Mouse (Mus musculus) liver, embryonic 13.5 days (tissue): ENCODE results near the gene Ccdc191. TPM values are rescaled to one million over a fixed set of nuclear protein-coding genes. Genes with fewer than 3 reads are reported as not detected.

Experiments used
- ATAC-seq: fragments of 200-750 bp; cut with Nextera tagmentation; 2 replicates; pipeline ENCODE4 v1.8.0; 2017; ENCODE audit warnings: low read depth, mild to moderate bottlenecking, moderate number of reproducible peaks, moderate library complexity
- DNase-seq: peaks from one replicate; pipeline ENCODE4 v3.0.0; 2022
- H3K27ac ChIP-seq: fragments of 300-500 bp; sonication (generic); 2 replicates; pipeline ENCODE4 v1.5.1; 2015; ENCODE audit warnings: moderate library complexity, mild to moderate bottlenecking, inconsistent platforms
- H3K27me3 ChIP-seq: fragments of 300-500 bp; sonication (generic); 2 replicates; pipeline ENCODE4 v1.6.1; 2015; ENCODE audit warnings: mild to moderate bottlenecking, inconsistent platforms
- H3K36me3 ChIP-seq: fragments of 300-500 bp; sonication (generic); 2 replicates; pipeline ENCODE4 v1.6.1; 2015; ENCODE audit warnings: mild to moderate bottlenecking, inconsistent platforms
- H3K4me1 ChIP-seq: fragments of 300-500 bp; sonication (generic); replicated peaks from 2 replicates; pipeline ENCODE4 v1.6.1; 2015; ENCODE audit warnings: inconsistent platforms
- H3K4me2 ChIP-seq: fragments of 300-500 bp; sonication (generic); 2 replicates; pipeline ENCODE4 v1.6.1; 2015; ENCODE audit warnings: inconsistent platforms, mild to moderate bottlenecking, moderate library complexity
- H3K4me3 ChIP-seq: fragments of 300-500 bp; sonication (generic); replicated peaks from 2 replicates; pipeline ENCODE4 v1.5.1; 2015; ENCODE audit warnings: mild to moderate bottlenecking, inconsistent platforms
- H3K9ac ChIP-seq: fragments of 300-500 bp; sonication (generic); 2 replicates; pipeline ENCODE4 v1.6.1; 2015; ENCODE audit warnings: mild to moderate bottlenecking, inconsistent platforms
- H3K9me3 ChIP-seq: fragments of 300-500 bp; sonication (generic); replicated peaks from 2 replicates; pipeline ENCODE4 v1.6.1; 2016; ENCODE audit warnings: inconsistent platforms
- WGBS: fragments of 180-500 bp; shearing (Covaris S2); methylation state at CpG from one replicate; pipeline ENCODE4 v1.1.7; 2015; ENCODE audit not compliant: insufficient replicate concordance; 5-methylcytosine and 5-hydroxymethylcytosine counted together
- polyA plus RNA-seq: library from polyadenylated mRNA; unstranded; fragments of >200 nt; fragmentation: Nextera tagmentation; extraction: Ambion mirVana; gene quantifications from 2 replicates; pipeline ENCODE4 v1.2.1, GENCODE M21; 2015

Ccdc191 gene
- polyA plus RNA-seq, 1 experiment from 2014 or later: 5.5 TPM

GRCm38 (mm10) chr16:43931502-43931901 is 41.9 kb downstream of the Ccdc191 start:
- no peak overlapping the region for H3K9ac ChIP-seq
- ATAC-seq (no peak), DNase-seq (no peak)
- no peak overlapping the region for H3K4me3 ChIP-seq
- H3K27me3 ChIP-seq: no peaks in the 10 kb centered on the region
- H3K27ac ChIP-seq: no peak overlapping the region
- WGBS: 71% methylated on average over 3 of the region's 3 CpGs
- H3K36me3 ChIP-seq: no peaks in the 10 kb centered on the region
- H3K9me3 ChIP-seq: no peaks in the 10 kb centered on the region
- no peak overlapping the region for H3K4me2 ChIP-seq
- H3K4me1 ChIP-seq: peaks cover 4% of the 10 kb centered on the region

- Histone ChIP-seq H3K9ac (no peak overlapping the region), H3K9me3 (no peaks in the 10 kb centered on the region), H3K27ac (no peak overlapping the region), H3K27me3 (no peaks in the 10 kb centered on the region), H3K4me3 (no peak overlapping the region), H3K4me1 (peaks cover 9% of the 10 kb centered on the region), H3K4me2 (no peak overlapping the region), H3K36me3 (no peaks in the 10 kb centered on the region)
- DNase-seq (no peak), ATAC-seq (no peak)
- 65% methylated on average over 7 of the region's 7 CpGs for WGBS
These were observed 42.7 kb downstream of the Ccdc191 start for GRCm38 (mm10) chr16:43932319-43932718.

- whole genome bisulfite sequencing: 79% methylated on average over 6 of the region's 6 CpGs
- H3K27ac ChIP-seq: no peak overlapping the region
- no peak overlapping the region for H3K4me3 ChIP-seq
- H3K9me3 ChIP-seq: no peaks in the 10 kb centered on the region
- no peak overlapping the region for H3K4me2 ChIP-seq
- ATAC-seq: no peak
- H3K4me1 ChIP-seq: peaks cover 9% of the 10 kb centered on the region
- no peaks in the 10 kb centered on the region for H3K27me3 ChIP-seq
- no peaks in the 10 kb centered on the region for H3K36me3 ChIP-seq
- no peak overlapping the region for H3K9ac ChIP-seq
- DNase-seq: no peak
These were observed 43.4 kb downstream of the Ccdc191 start for GRCm38 (mm10) chr16:43933041-43933440.

- Histone ChIP-seq H3K36me3 (no peaks in the 10 kb centered on the region), H3K4me3 (no peak overlapping the region), H3K4me2 (no peak overlapping the region), H3K4me1 (peaks cover 9% of the 10 kb centered on the region), H3K27me3 (no peaks in the 10 kb centered on the region), H3K9ac (no peak overlapping the region), H3K27ac (no peak overlapping the region), H3K9me3 (no peaks in the 10 kb centered on the region)
- 74% methylated on average over 8 of the region's 8 CpGs for WGBS
- DNase-seq (no peak), ATAC-seq (no peak)
These were observed 45.3 kb downstream of the Ccdc191 start for GRCm38 (mm10) chr16:43934856-43935255.

- 86% methylated on average over 3 of the region's 3 CpGs for WGBS
- Histone ChIP-seq H3K27ac (no peak overlapping the region), H3K27me3 (no peaks in the 10 kb centered on the region), H3K9ac (no peak overlapping the region), H3K4me3 (no peak overlapping the region), H3K4me1 (peaks cover 9% of the 10 kb centered on the region), H3K4me2 (no peak overlapping the region), H3K36me3 (no peaks in the 10 kb centered on the region), H3K9me3 (no peaks in the 10 kb centered on the region)
- no peak for DNase-seq
- ATAC-seq: no peak
These were observed 45.8 kb downstream of the Ccdc191 start for GRCm38 (mm10) chr16:43935367-43935766.

GRCm38 (mm10) chr16:43935892-43936291 is 46.3 kb downstream of the Ccdc191 start:
- Histone ChIP-seq H3K9me3 (no peaks in the 10 kb centered on the region), H3K27me3 (no peaks in the 10 kb centered on the region), H3K4me3 (no peak overlapping the region), H3K4me1 (peaks cover 9% of the 10 kb centered on the region), H3K36me3 (no peaks in the 10 kb centered on the region), H3K27ac (no peak overlapping the region), H3K9ac (no peak overlapping the region), H3K4me2 (no peak overlapping the region)
- ATAC-seq: no peak
- no peak for DNase-seq
- WGBS: 68% methylated on average over 3 of the region's 3 CpGs

- WGBS: 77% methylated on average over 4 of the region's 4 CpGs
- H3K4me2 ChIP-seq: no peak overlapping the region
- H3K4me3 ChIP-seq: no peak overlapping the region
- H3K27ac ChIP-seq: no peak overlapping the region
- ATAC-seq (no peak), DNase-seq (no peak)
- peaks cover 9% of the 10 kb centered on the region for H3K4me1 ChIP-seq
- no peaks in the 10 kb centered on the region for H3K36me3 ChIP-seq
- H3K9me3 ChIP-seq: no peaks in the 10 kb centered on the region
- no peak overlapping the region for H3K9ac ChIP-seq
- no peaks in the 10 kb centered on the region for H3K27me3 ChIP-seq
These were observed 51.2 kb downstream of the Ccdc191 start for GRCm38 (mm10) chr16:43940846-43941245.

- no peaks in the 10 kb centered on the region for H3K9me3 ChIP-seq
- H3K4me3 ChIP-seq: no peak overlapping the region
- H3K27ac ChIP-seq: no peak overlapping the region
- DNase-seq: no peak
- no peak overlapping the region for H3K4me2 ChIP-seq
- H3K27me3 ChIP-seq: no peaks in the 10 kb centered on the region
- WGBS: 73% methylated on average over 3 of the region's 3 CpGs
- H3K9ac ChIP-seq: no peak overlapping the region
- no peaks in the 10 kb centered on the region for H3K4me1 ChIP-seq
- no peaks in the 10 kb centered on the region for H3K36me3 ChIP-seq
- ATAC-seq: no peak
These were observed 55.8 kb downstream of the Ccdc191 start for GRCm38 (mm10) chr16:43945351-43945750.

GRCm38 (mm10) chr16:43945869-43946268 is 56.3 kb downstream of the Ccdc191 start:
- no peak for DNase-seq
- no peak for ATAC-seq
- Histone ChIP-seq H3K27me3 (no peaks in the 10 kb centered on the region), H3K36me3 (no peaks in the 10 kb centered on the region), H3K27ac (no peak overlapping the region), H3K4me1 (no peaks in the 10 kb centered on the region), H3K4me3 (no peak overlapping the region), H3K9me3 (no peaks in the 10 kb centered on the region), H3K9ac (no peak overlapping the region), H3K4me2 (no peak overlapping the region)
- WGBS: 54% methylated on average over 3 of the region's 3 CpGs

GRCm38 (mm10) chr16:43951591-43951990 is 62.0 kb downstream of the Ccdc191 start:
- Histone ChIP-seq H3K9ac (no peak overlapping the region), H3K9me3 (no peaks in the 10 kb centered on the region), H3K4me1 (no peaks in the 10 kb centered on the region), H3K27ac (no peak overlapping the region), H3K27me3 (no peaks in the 10 kb centered on the region), H3K4me2 (no peak overlapping the region), H3K36me3 (no peaks in the 10 kb centered on the region), H3K4me3 (no peak overlapping the region)
- DNase-seq: peak; percentile 6
- ATAC-seq: peak; percentile 26; the same call in 1 of the 2 replicates
- 29% methylated on average over 4 of the region's 4 CpGs for WGBS

GRCm38 (mm10) chr16:43954913-43955312 is 65.3 kb downstream of the Ccdc191 start:
- no peaks in the 10 kb centered on the region; the same call in 1 of the 2 replicates for H3K36me3 ChIP-seq
- 50% methylated on average over 6 of the region's 6 CpGs for WGBS
- H3K4me1 ChIP-seq: no peaks in the 10 kb centered on the region
- no peak overlapping the region for H3K4me3 ChIP-seq
- ATAC-seq (no peak), DNase-seq (no peak)
- no peak overlapping the region for H3K4me2 ChIP-seq
- H3K9ac ChIP-seq: no peak overlapping the region
- no peak overlapping the region for H3K27ac ChIP-seq
- no peaks in the 10 kb centered on the region for H3K27me3 ChIP-seq
- no peaks in the 10 kb centered on the region for H3K9me3 ChIP-seq

- Histone ChIP-seq H3K4me2 (no peak overlapping the region), H3K9me3 (no peaks in the 10 kb centered on the region), H3K4me1 (no peaks in the 10 kb centered on the region), H3K36me3 (no peaks in the 10 kb centered on the region; the same call in 1 of the 2 replicates), H3K27ac (no peak overlapping the region), H3K4me3 (no peak overlapping the region), H3K9ac (no peak overlapping the region), H3K27me3 (no peaks in the 10 kb centered on the region)
- DNase-seq (no peak), ATAC-seq (no peak)
- 67% methylated on average over 4 of the region's 4 CpGs for WGBS
These were observed 68.4 kb downstream of the Ccdc191 start for GRCm38 (mm10) chr16:43958038-43958437.
